In the genomic region with DNA sequence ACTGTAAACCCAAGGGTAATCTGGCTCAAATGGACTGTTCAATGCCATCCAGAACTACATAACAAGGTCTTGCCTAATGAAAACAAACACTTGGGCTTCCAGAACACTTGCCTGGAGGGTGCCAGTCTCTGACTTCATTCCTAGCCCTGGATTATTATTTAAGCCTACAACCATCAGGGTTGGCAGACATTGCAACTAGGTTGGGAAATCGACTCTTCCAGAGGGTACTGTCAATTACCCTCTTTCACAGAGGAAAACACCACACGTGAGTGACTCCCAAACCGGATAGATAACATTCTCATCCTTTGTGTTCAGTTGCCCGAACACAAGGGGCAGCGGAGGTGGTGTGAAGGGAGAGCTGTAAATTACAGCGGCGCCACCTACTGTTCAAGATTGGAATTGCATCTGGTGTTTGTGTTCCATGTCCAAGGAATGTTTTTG, we compare ENCODE assay signal across 8 mouse cellular contexts. TPM values are rescaled to one million over a fixed set of nuclear protein-coding genes. Genes with fewer than 3 reads are reported as not detected.
DNase-seq lines count a peak whose midpoint lies in the region; ATAC-seq and TF ChIP-seq lines count a peak whose summit lies in the region.

No protein-coding gene starts in this region.

- no peak overlapping the region for H3K27ac ChIP-seq in heart, embryonic 12.5 days (ENCODE audit: poor library complexity, severe bottlenecking)
- H3K27ac ChIP-seq in limb, embryonic 10.5 days = no peak overlapping the region

- no peak for ATAC-seq in heart, embryonic 12.5 days (ENCODE audit: insufficient number of reproducible peaks, low FRiP score)

- no peak overlapping the region for H3ac ChIP-seq in myocyte (ENCODE audit: control insufficient read depth, insufficient read length)

- 3% methylated on average over 7 of the region's 7 CpGs for WGBS in heart, embryonic 12.5 days
- 4% methylated on average over 7 of the region's 7 CpGs for WGBS in limb, embryonic 10.5 days

- no peaks in the 10 kb centered on the region for H3K9me3 ChIP-seq in heart, embryonic 12.5 days (replicated peaks)
- no peaks in the 10 kb centered on the region for H3K9me3 ChIP-seq in limb, embryonic 10.5 days (replicated peaks)

- TF ChIP-seq POLR2A in myocyte (IDR thresholded peaks at IDR 0.05; ENCODE audit: insufficient read length, low read depth) = no peak

- no peak overlapping the region for H3K9ac ChIP-seq in heart, embryonic 12.5 days

- H3K4me2 ChIP-seq in heart, embryonic 12.5 days = no peak overlapping the region
- peak overlapping the region; percentile 53 for H3K4me2 ChIP-seq in myocyte (ENCODE audit: low read depth)

- H3K27me3 ChIP-seq in heart, embryonic 12.5 days (replicated peaks) = no peaks in the 10 kb centered on the region
- H3K27me3 ChIP-seq in limb, embryonic 10.5 days (ENCODE audit: low read depth, poor library complexity, severe bottlenecking) = no peaks in the 10 kb centered on the region
- H3K27me3 ChIP-seq in myocyte (ENCODE audit: control insufficient read depth, insufficient read depth, insufficient read length) = no peaks in the 10 kb centered on the region

- DNase-seq in heart, adult 18-20 months = peak; percentile 85 to 98
- peak; percentile 80 to 89 for DNase-seq in cerebellum, postnatal 36 days
- peak; percentile 78 to 85 for DNase-seq in gastrocnemius, adult 8-10 months (ENCODE audit: low spot score in 2 of 2)
- DNase-seq in kidney, adult 18-20 months = peak; percentile 93
- peak; percentile 91 for DNase-seq in limb, embryonic 10.5 days (ENCODE audit: low spot score)
- peak; percentile 54 to 73 for DNase-seq in spleen, postnatal 14 days (ENCODE audit: low spot score in 2 of 2)

- H3K36me3 ChIP-seq in heart, embryonic 12.5 days = no peaks in the 10 kb centered on the region
- H3K36me3 ChIP-seq in limb, embryonic 10.5 days = no peaks in the 10 kb centered on the region
- no peaks in the 10 kb centered on the region for H3K36me3 ChIP-seq in myocyte (ENCODE audit: control insufficient read depth, insufficient read depth)

- H3K4me1 ChIP-seq in heart, embryonic 12.5 days (replicated peaks) = no peaks in the 10 kb centered on the region
- peaks cover 15% of the 10 kb centered on the region for H3K4me1 ChIP-seq in limb, embryonic 10.5 days

- no peak overlapping the region for H3K4me3 ChIP-seq in heart, embryonic 12.5 days
- H3K4me3 ChIP-seq in limb, embryonic 10.5 days = no peak overlapping the region
- H3K4me3 ChIP-seq in myocyte = no peak overlapping the region

- H3K79me2 ChIP-seq in myocyte (ENCODE audit: control insufficient read depth, insufficient read depth) = no peaks in the 10 kb centered on the region

TF ChIP-seq in myocyte, 11 proteins besides CTCF, POLR2A, EP300 and RAD21:
- TF ChIP-seq MYOG (IDR thresholded peaks at IDR 0.05; ENCODE audit: control insufficient read depth in 1 of 3, insufficient read depth in 1 of 3, insufficient read length in 2 of 3, low read depth in 2 of 3) = no peak
- TF ChIP-seq TCF12 (IDR thresholded peaks at IDR 0.05; ENCODE audit: insufficient read depth, poor library complexity, severe bottlenecking) = no peak
- TF ChIP-seq MAX (IDR thresholded peaks at IDR 0.05; ENCODE audit: low read depth) = no peak
- TF ChIP-seq MYOD1 (IDR thresholded peaks at IDR 0.05; ENCODE audit: control insufficient read depth in 1 of 3, insufficient read length in 2 of 3, low read depth in 2 of 3) = peak in 1 of 3 experiments; percentile 15
- 0 out of 2 replicates have a peak, but pooled peaks have one; percentile 38 for TF ChIP-seq CEBPB (IDR thresholded peaks at IDR 0.05; ENCODE audit: insufficient read depth, poor library complexity, severe bottlenecking)

RNA-seq across cellular contexts. Expression of gene Igsf23, which starts 5.8 kb away (rescaled TPM):
- total RNA-seq in heart, adult 18-20 months (2021) = 1 to 10 TPM; 1.1 to 2.2 TPM
- polyA plus RNA-seq in heart, embryonic 12.5 days (2016; fragmentation: Nextera tagmentation; extraction: Ambion mirVana) = 1.0 and 1.2 TPM in 2 replicates
- total RNA-seq in gastrocnemius, adult 8-10 months (2022) = not detected
- 0.21 and 0.24 TPM in 2 replicates for polyA plus RNA-seq in limb, embryonic 10.5 days (2016; fragmentation: Nextera tagmentation; extraction: Ambion mirVana)
- 0.11 TPM for polyA plus RNA-seq in myocyte (2012; fragmentation: generic; extraction: Trizol)

RNA-seq across cellular contexts. Expression of gene Ceacam20, which starts 8.9 kb away (rescaled TPM):
- not detected for total RNA-seq in heart, adult 18-20 months (2021)
- 0.42 TPM in 1 of 2 replicates, not detected in the other for polyA plus RNA-seq in heart, embryonic 12.5 days (2016; fragmentation: Nextera tagmentation; extraction: Ambion mirVana)
- total RNA-seq in gastrocnemius, adult 8-10 months (2022) = not detected
- not detected in 2 replicates for polyA plus RNA-seq in limb, embryonic 10.5 days (2016; fragmentation: Nextera tagmentation; extraction: Ambion mirVana)
- polyA plus RNA-seq in myocyte (2012; fragmentation: generic; extraction: Trizol) = not detected

RNA-seq across cellular contexts. Expression of gene Nlrp9b, which starts 34.9 kb away (rescaled TPM):
- total RNA-seq in heart, adult 18-20 months (2021) = not detected
- not detected in 2 replicates for polyA plus RNA-seq in heart, embryonic 12.5 days (2016; fragmentation: Nextera tagmentation; extraction: Ambion mirVana)
- total RNA-seq in gastrocnemius, adult 8-10 months (2022) = not detected
- not detected in 2 replicates for polyA plus RNA-seq in limb, embryonic 10.5 days (2016; fragmentation: Nextera tagmentation; extraction: Ambion mirVana)
- not detected for polyA plus RNA-seq in myocyte (2012; fragmentation: generic; extraction: Trizol)

RNA-seq across cellular contexts. Expression of gene Pvr, which starts 35.4 kb away (rescaled TPM):
- total RNA-seq in heart, adult 18-20 months (2021) = 10 to 100 TPM; 18.5 to 19.5 TPM
- 15.7 and 16.0 TPM in 2 replicates for polyA plus RNA-seq in heart, embryonic 12.5 days (2016; fragmentation: Nextera tagmentation; extraction: Ambion mirVana)
- total RNA-seq in gastrocnemius, adult 8-10 months (2022) = 1 to 10 TPM; 4.3 to 6.7 (median 4.9) TPM
- polyA plus RNA-seq in limb, embryonic 10.5 days (2016; fragmentation: Nextera tagmentation; extraction: Ambion mirVana) = 6.2 TPM in 2 replicates
- polyA plus RNA-seq in myocyte (2012; fragmentation: generic; extraction: Trizol) = 39.7 TPM
